Mouse (Mus musculus) intestine, embryonic 14.5 days (tissue): ENCODE measurements around the gene Alox15. TPM values are rescaled to one million over a fixed set of nuclear protein-coding genes. Genes with fewer than 3 reads are reported as not detected.
"Not testable (repeated sequence)": the region's sequence is repeated elsewhere in the genome, so short reads cannot be mapped to it uniquely, and the experiment has no call there.

Experiments used
- ATAC-seq: fragments of 200-750 bp; cut with Nextera tagmentation; replicated peaks from 2 replicates; pipeline ENCODE4 v1.8.0; 2017; ENCODE audit warnings: low read depth, moderate number of reproducible peaks, moderate TSS enrichment, moderate library complexity; ENCODE audit not compliant: low FRiP score, low TSS enrichment
- DNase-seq: peaks from one replicate; pipeline ENCODE4 v3.0.0-alpha.2; 2018; ENCODE audit warnings: low spot score
- H3K27ac ChIP-seq: fragments of 300-500 bp; sonication (generic); 2 replicates; pipeline ENCODE4 v1.5.1; 2014; ENCODE audit warnings: low read depth, mild to moderate bottlenecking, control low read depth
- H3K27me3 ChIP-seq: fragments of 300-500 bp; sonication (generic); replicated peaks from 2 replicates; pipeline ENCODE4 v1.6.1; 2014; ENCODE audit warnings: low read length, control low read depth; ENCODE audit not compliant: control insufficient read depth, insufficient read depth
- H3K36me3 ChIP-seq: fragments of 300-500 bp; sonication (generic); 2 replicates; pipeline ENCODE4 v1.6.1; 2014; ENCODE audit warnings: low read length, control low read depth; ENCODE audit not compliant: control insufficient read depth, insufficient read depth
- H3K4me1 ChIP-seq: fragments of 300-500 bp; sonication (generic); replicated peaks from 2 replicates; pipeline ENCODE4 v1.6.1; 2014; ENCODE audit warnings: low read length, control low read depth, mixed read lengths; ENCODE audit not compliant: control insufficient read depth, insufficient read depth
- H3K4me2 ChIP-seq: fragments of 300-500 bp; sonication (generic); 2 replicates; pipeline ENCODE4 v1.6.1; 2014; ENCODE audit warnings: low read length
- H3K4me3 ChIP-seq: fragments of 300-500 bp; sonication (generic); 2 replicates; pipeline ENCODE4 v1.5.1; 2014; ENCODE audit warnings: low read depth, low read length, control low read depth, mixed read lengths
- H3K9ac ChIP-seq: fragments of 300-500 bp; sonication (generic); 2 replicates; pipeline ENCODE4 v1.6.1; 2014; ENCODE audit warnings: mild to moderate bottlenecking, low read length
- H3K9me3 ChIP-seq: fragments of 300-500 bp; sonication (generic); 2 replicates; pipeline ENCODE4 v1.6.1; 2016; ENCODE audit warnings: low read length, control low read depth; ENCODE audit not compliant: control insufficient read depth
- WGBS: fragments of 180-500 bp; shearing (Covaris S2); extraction: QIAGEN DNeasy Blood & Tissue Kit; methylation state at CpG from one replicate; pipeline ENCODE4 v1.1.7; 2014; 5-methylcytosine and 5-hydroxymethylcytosine counted together
- polyA plus RNA-seq: library from polyadenylated mRNA; unstranded; fragments of >200 nt; fragmentation: Nextera tagmentation; extraction: Ambion mirVana; gene quantifications from 2 replicates; pipeline ENCODE4 v1.2.1, GENCODE M21; 2014

The Alox15 gene
- polyA plus RNA-seq, 1 experiment from 2014 or later = 0.34 TPM

DNA sequence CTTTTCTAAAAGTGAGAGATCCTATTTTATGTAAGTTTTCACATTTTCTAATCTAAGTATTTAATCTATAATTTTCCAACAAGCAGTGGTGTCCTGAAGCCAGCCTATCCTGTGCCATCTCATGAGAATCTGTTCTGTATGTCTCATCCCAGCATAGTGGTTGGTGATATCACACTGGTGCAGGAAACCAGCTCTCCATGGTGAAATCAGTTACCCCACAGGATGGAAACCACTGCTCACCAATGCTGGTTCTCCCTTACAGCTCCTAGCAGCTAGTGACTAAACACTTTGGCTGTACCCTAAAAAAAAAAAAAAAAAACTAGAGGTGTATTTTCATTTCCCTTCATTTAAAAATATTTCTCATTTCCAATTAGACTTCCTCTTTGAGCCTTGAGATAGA is 20.6 kb upstream of the Alox15 start:
- H3K4me3 ChIP-seq = no peak overlapping the region
- no peak overlapping the region for H3K4me2 ChIP-seq
- DNase-seq = no peak
- no peaks in the 10 kb centered on the region for H3K9me3 ChIP-seq
- no peak for ATAC-seq
- H3K4me1 ChIP-seq = no peaks in the 10 kb centered on the region
- H3K9ac ChIP-seq = no peak overlapping the region
- H3K27ac ChIP-seq = no peak overlapping the region
- H3K27me3 ChIP-seq = no peaks in the 10 kb centered on the region
- H3K36me3 ChIP-seq = no peaks in the 10 kb centered on the region

DNA sequence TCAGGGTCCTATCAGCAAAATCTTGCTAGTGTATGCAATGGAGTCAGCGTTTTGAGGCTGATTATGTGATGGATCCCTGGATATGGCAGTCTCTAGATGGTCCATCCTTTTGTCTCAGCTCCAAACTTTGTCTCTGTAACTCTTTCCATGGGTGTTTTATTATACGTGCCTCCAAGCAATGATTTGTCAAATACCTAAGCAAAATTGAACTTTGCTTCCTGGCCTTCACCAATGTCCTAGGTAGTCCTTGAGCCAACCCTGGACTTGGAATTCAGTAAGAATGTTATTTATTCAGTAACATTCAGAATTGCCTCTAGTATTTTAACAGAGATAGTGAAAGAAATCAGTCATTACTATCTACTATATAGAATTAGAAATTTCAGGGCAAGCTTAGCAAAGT is 16.8 kb upstream of the Alox15 start:
- H3K4me3 ChIP-seq, H3K27ac ChIP-seq, H3K4me1 ChIP-seq, H3K36me3 ChIP-seq, ATAC-seq, DNase-seq, H3K4me2 ChIP-seq, H3K27me3 ChIP-seq, H3K9me3 ChIP-seq, H3K9ac ChIP-seq: not testable (repeated sequence)
- WGBS = 74% methylated on average over 2 of the region's 2 CpGs

DNA sequence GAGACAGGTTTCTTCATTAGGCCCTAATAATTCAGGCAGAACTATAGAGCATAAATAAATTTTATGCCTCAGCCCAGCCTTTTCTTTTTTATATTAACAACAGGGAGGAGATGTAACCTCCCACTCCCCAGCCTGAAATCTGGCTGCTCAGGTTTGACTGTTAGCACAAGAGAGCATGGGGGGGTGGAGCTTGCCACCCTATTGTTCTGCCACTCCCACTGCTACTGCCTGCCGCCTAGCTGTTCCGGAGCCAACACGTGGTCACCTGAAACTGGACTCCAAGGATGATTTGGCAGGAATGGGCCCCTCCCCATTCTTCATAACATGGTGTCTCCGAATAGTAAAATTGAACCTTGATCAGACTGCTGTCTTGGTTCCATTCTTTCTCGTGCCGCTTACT is 15.9 kb upstream of the Alox15 start:
- H3K27me3 ChIP-seq, DNase-seq, H3K4me2 ChIP-seq, H3K4me3 ChIP-seq, H3K9ac ChIP-seq, H3K4me1 ChIP-seq, ATAC-seq, H3K36me3 ChIP-seq, H3K27ac ChIP-seq, H3K9me3 ChIP-seq: not testable (repeated sequence)
- WGBS = 90% methylated on average over 6 of the region's 6 CpGs

DNA sequence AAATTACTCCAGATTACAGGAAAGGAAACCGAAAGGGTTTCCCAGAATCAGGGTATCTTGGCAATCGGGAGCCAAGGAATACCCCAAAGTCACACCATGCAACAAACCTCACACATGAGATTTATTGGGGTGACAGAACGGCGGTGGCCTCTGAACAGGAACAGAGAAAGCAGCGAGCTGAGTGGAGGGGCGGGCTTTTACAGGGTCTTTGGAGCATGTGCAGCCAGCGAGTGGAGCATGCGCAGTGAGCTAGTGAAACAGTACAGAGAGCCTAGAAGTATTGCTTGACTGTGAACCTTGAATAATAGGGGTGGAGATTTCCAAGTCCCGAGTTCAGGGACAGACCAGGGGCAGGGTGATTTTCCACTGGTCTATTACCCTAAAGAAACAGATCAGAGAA is 3.2 kb downstream of the Alox15 start:
- DNase-seq = no peak
- no peak for ATAC-seq

DNA sequence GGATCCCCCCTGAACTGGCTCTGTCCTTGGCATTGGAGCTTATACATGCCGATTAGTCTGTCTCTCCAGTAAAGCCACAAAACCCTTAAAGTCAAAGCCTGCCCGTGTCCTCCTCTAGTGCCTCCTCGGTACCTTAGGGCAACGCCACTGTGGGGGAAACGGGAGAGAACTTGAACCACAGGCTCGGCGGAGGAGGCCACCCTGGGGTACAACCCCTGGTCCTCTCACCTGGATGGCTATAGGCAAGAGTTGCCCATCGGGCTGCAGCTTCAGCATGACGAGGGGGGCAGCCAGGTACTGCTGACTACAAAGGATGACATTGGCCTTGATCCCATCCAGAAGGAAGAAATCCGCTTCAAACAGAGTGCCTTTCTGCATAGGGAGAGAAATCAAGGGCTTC is 4.0 kb downstream of the Alox15 start:
- Histone ChIP-seq H3K9me3 (no peaks in the 10 kb centered on the region), H3K36me3 (no peaks in the 10 kb centered on the region), H3K27ac (no peak overlapping the region), H3K27me3 (peaks cover 36% of the 10 kb centered on the region), H3K4me3 (no peak overlapping the region), H3K4me1 (peaks cover 11% of the 10 kb centered on the region; the same call in 1 of the 2 replicates), H3K9ac (no peak overlapping the region), H3K4me2 (no peak overlapping the region)
- 79% methylated on average over 10 of the region's 10 CpGs for WGBS
- ATAC-seq (no peak), DNase-seq (no peak)

More for the DNA sequence above, 3.2 kb downstream of the Alox15 start:
- no peak overlapping the region for H3K4me2 ChIP-seq
- peaks cover 11% of the 10 kb centered on the region; the same call in 1 of the 2 replicates for H3K4me1 ChIP-seq
- H3K9me3 ChIP-seq = no peaks in the 10 kb centered on the region
- WGBS = 81% methylated on average over 9 of the region's 9 CpGs
- H3K9ac ChIP-seq = no peak overlapping the region
- H3K36me3 ChIP-seq = no peaks in the 10 kb centered on the region
- H3K27me3 ChIP-seq = peaks cover 44% of the 10 kb centered on the region
- H3K27ac ChIP-seq = no peak overlapping the region
- no peak overlapping the region for H3K4me3 ChIP-seq

DNA sequence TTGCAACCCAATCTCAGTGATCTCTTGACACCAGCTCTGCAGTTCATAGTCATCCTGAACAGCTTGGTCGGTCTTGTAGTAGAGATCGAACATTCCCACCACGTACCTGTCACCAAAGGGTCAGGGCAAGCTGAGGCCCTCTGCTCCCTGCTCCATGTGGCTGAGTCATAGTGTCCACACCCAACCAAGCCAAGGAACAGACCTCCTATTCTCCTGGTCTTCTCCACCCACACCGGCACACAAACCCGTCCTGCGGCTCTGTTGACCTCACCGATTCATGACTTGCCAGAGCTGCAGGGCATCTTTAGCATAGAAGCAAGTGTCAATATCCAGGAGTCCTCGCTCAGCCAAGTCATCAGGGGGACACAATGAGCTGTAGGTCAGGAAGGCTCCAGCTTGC is 6.3 kb downstream of the Alox15 start:
- H3K4me1 ChIP-seq = no peaks in the 10 kb centered on the region
- no peaks in the 10 kb centered on the region for H3K9me3 ChIP-seq
- 94% methylated on average over 8 of the region's 8 CpGs for WGBS
- H3K9ac ChIP-seq = no peak overlapping the region
- no peak overlapping the region for H3K4me3 ChIP-seq
- peaks cover 15% of the 10 kb centered on the region for H3K27me3 ChIP-seq
- no peaks in the 10 kb centered on the region for H3K36me3 ChIP-seq
- ATAC-seq (no peak), DNase-seq (no peak)
- H3K4me2 ChIP-seq = no peak overlapping the region
- no peak overlapping the region for H3K27ac ChIP-seq

DNA sequence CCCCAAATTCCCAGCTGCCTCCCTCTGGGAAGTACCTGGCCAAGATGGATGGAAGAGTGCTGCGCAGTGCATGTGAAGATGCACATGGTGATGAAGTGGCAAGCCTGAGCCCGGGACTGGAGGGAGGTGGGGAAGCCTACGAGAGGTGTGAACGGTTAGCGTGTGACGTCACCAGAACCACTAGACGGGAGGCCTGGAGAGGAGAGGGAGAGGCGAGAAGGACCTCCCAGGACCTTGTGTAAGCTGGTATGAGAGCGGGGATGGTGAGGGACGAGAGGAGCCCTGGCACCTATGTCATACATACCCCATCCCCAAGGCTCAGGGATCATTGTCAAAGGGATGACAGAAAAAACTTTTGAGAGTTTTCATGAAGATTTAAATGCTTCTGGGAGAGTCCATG is 6.8 kb downstream of the Alox15 start:
- 77% methylated on average over 10 of the region's 10 CpGs for WGBS
- Histone ChIP-seq H3K36me3 (no peaks in the 10 kb centered on the region), H3K9me3 (no peaks in the 10 kb centered on the region), H3K4me2 (no peak overlapping the region), H3K4me3 (no peak overlapping the region), H3K9ac (no peak overlapping the region), H3K27me3 (peaks cover 10% of the 10 kb centered on the region), H3K4me1 (no peaks in the 10 kb centered on the region), H3K27ac (no peak overlapping the region)
- DNase-seq (no peak), ATAC-seq (no peak)

DNA sequence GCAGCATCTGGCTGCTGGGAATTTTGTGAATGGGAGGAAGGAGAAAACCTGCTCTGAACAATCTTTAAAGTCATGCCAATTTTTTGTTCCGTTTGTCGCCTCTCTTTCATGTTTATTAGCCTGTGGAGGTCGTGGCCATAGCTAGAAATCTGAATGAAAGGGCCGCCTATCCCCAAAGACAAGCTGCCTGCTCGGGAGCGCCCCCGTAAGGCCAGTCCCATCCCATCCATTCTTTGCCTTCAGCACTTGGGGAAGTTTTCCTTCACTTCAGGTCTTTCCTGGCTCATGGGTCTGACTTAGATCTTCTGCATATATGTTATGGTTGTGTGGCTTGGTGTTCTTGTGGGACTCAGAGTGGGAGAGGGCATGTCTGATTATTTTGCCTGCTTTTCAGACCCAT is 12.3 kb downstream of the Alox15 start:
- Histone ChIP-seq H3K36me3 (no peaks in the 10 kb centered on the region), H3K27ac (no peak overlapping the region), H3K9me3 (no peaks in the 10 kb centered on the region), H3K9ac (no peak overlapping the region), H3K27me3 (no peaks in the 10 kb centered on the region), H3K4me2 (no peak overlapping the region), H3K4me1 (no peaks in the 10 kb centered on the region), H3K4me3 (no peak overlapping the region)
- 35% methylated on average over 7 of the region's 7 CpGs for WGBS
- DNase-seq (no peak), ATAC-seq (no peak)

DNA sequence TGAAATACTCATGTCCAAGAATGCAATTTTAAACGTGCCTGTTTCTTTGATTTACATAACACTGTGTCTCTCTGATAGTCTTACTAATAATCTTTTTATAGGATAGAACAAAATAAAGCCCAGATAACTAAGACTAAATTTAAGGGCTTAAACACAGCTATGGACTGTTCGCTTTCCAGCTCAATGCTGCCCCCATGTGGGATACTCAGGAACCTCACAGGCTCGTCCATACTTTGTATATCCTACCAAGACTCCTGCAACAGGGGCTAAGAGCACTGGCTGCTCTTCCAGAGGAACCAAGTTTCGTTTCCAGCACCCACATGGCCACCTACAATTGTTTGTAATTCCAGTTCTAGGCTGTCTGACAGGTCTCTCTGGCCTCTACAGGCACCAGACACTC is 17.4 kb downstream of the Alox15 start:
- no peak overlapping the region for H3K4me3 ChIP-seq
- no peak overlapping the region for H3K4me2 ChIP-seq
- H3K36me3 ChIP-seq = no peaks in the 10 kb centered on the region
- H3K9ac ChIP-seq = no peak overlapping the region
- no peaks in the 10 kb centered on the region for H3K27me3 ChIP-seq
- no peak overlapping the region for H3K27ac ChIP-seq
- no peaks in the 10 kb centered on the region for H3K4me1 ChIP-seq
- WGBS = 34% methylated on average over 4 of the region's 4 CpGs
- no peaks in the 10 kb centered on the region for H3K9me3 ChIP-seq
- ATAC-seq = no peak
- DNase-seq = peak; percentile 81
